Mouse (Mus musculus): ENCODE results near the gene Tpbpa.
"Not testable (repeated sequence)": the region's sequence is repeated elsewhere in the genome, so short reads cannot be mapped to it uniquely, and the experiment has no call there.

Gene Tpbpa

DNA sequence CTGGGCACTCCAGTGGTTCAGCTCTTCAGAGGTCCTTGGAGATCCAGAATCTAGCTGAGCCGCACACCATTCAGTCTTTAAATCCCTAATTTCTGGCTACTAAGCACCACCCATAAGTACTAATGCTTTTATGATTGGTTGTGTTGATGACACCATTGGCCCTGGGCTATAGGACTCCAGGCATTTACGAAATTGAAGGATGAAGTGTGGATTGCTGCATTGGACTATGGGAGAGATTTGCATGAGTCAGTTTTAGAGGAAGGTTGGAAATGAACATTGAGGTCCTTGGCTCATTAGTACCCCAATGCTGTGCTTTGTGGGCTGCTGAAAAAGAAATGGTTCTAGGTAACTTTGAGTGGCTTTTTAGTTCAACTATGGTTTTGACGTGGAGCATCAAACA, at the start of gene Tpbpa:
TSS of gene Tpbpa (minus strand) at position 101 of the 400 bp plus-strand sequence.
- in situ Hi-C loops (cut with MboI, MseI): loop anchor here in 1 of 2 experiments (5.0 to 25.0 kb wide), 2 partner anchors 50 to 305 kb away; no protein-coding TSS in a partner anchor

DNA sequence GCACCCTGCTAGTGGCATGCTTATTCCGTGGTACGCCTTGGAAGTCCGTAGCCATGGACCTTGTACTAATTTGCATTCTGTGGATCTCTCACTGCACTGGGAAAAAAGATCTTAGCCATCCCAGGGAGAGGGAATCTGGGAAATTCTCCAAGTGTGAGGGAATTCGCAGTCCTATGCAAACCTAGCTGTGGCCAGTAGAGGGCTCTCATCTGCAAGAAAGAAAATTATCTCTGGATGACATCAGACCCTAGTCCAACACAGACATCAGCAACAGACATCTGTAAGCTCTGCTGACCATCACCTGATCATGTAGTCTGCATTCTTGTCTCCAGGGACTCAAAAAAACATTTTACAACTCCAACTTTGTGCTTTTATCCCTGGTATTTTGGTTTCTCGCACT, 45.1 kb upstream of the Tpbpa start:
- in situ Hi-C loops (cut with MboI, MseI): not testable (repeated sequence)

DNA sequence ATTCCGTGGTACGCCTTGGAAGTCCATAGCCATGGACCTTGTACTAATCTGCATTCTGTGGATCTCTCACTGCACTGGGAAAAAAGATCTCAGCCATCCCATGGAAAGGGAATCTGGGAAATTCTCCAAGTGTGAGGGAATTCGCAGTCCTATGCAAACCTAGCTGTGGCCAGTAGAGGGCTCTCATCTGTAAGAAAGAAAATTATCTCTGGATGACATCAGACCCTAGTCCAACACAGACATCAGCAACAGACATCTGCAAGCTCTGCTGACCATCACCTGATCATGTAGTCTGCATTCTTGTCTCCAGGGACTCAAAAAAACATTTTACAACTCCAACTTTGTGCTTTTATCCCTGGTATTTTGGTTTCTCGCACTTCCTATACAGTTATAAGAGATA, 30.5 kb upstream of the Tpbpa start:
- in situ Hi-C loops (cut with MboI, MseI): loop anchor here in 1 of 2 experiments (25.0 kb wide), 1 partner anchor 1110 kb away; no protein-coding TSS in a partner anchor

DNA sequence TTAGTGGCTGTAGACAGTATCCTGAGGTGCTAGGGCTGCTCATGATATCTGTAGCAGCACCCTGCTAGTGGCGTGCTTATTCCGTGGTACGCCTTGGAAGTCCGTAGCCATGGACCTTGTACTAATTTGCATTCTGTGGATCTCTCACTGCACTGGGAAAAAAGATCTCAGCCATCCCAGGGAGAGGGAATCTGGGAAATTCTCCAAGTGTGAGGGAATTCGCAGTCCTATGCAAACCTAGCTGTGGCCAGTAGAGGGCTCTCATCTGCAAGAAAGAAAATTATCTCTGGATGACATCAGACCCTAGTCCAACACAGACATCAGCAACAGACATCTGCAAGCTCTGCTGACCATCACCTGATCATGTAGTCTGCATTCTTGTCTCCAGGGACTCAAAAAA, 22.2 kb upstream of the Tpbpa start:
- in situ Hi-C loops (cut with MboI, MseI): loop anchor here in 1 of 2 experiments (10.0 to 25.0 kb wide), 2 partner anchors 139 to 1102 kb away; no protein-coding TSS in a partner anchor

DNA sequence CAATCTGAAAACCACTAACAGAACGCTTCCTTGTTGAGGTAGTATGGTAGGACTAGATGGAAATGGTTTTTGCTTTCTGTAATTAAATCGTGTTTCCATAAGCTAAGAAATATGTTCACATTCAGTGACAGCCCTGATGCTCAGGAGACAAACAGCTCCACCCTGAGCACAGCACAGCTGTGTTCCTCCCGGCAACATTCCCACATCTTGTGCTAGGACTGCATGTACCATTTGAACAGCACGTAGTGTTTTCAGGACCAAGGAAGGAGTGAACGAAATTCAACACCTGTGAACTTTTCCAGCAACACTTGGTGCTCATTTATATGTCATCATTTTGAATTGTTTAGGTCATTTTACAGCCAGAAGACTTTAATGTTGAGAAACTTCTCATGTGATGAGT, 19.9 kb upstream of the Tpbpa start:
- in situ Hi-C loops (cut with MboI, MseI): loop anchor here in 1 of 2 experiments (10.0 to 25.0 kb wide), 2 partner anchors 137 to 1099 kb away; no protein-coding TSS in a partner anchor

DNA sequence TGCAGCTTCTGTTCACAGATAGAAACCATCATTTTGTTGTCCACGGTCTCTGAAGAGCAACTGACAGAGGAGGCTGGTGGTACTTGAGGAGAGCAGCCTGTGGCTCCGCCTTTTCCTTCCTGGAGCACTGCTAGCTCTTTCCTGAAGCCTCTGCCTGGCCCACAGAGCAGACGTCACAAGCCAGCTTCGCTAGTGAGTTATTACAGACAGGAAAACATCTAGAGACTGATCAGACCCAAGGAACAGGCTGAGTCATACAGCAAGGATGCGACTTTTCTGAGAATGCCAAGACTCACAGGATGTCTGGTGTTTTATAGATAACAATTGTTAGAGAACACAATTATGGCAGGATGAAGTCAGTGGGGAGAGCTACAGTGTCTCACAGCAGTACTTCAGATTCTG, 5.3 kb downstream of the Tpbpa start, which contains the start of the genes Gm49391 and Ctla2a:
TSS of gene Gm49391 (minus strand) at position 72 of the 402 bp plus-strand sequence.
TSS of gene Ctla2a (minus strand) at position 126 of the 402 bp plus-strand sequence.
- in situ Hi-C loops (cut with MboI, MseI): loop anchor here (10.0 to 25.0 kb wide), 2 partner anchors 299 to 1358 kb away; no protein-coding TSS in a partner anchor

DNA sequence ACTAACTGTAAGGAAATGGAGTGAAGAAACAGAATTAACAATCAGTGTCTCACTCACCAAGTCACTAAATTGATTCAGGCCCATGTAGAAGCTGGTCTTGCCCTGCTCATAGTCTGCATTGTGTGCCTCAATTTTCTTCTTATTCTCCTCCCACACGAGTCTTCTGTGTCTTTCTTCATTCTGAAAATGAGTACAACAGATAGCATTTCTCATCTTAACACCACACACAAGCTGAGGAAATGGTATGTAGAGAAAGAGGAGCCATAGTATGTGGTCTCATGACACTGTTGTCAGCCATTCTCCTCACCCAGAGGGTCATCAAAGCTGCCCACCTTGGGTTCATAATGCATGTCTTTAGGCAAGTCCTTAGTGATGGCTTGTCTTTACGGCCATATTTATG, 6.3 kb downstream of the Tpbpa start, which contains the start of gene Gm49393:
TSS of gene Gm49393 (minus strand) at position 101 of the 400 bp plus-strand sequence.
- in situ Hi-C loops (cut with MboI, MseI): loop anchor here (10.0 to 25.0 kb wide), 2 partner anchors 298 to 1359 kb away; no protein-coding TSS in a partner anchor

DNA sequence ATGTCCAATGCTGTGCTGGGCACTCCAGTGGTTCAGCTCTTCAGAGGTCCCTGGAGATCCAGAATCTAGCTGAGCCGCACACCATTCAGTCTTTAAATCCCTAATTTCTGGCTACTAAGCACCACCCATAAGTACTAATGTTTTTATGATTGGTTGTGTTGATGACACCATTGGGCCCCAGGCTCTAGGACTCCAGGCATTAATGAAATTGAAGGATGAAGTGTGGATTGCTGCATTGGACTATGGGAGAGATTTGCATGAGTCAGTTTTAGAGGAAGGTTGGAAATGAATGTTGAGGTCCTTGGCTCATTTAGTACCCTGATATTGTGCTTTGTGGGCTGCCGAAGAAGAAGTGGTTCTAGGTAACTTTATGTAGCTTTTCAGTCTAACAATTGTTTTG, 37.0 kb downstream of the Tpbpa start, which contains the start of gene Tpbpb:
TSS of gene Tpbpb (minus strand) at position 101 of the 400 bp plus-strand sequence.
- in situ Hi-C loops (cut with MboI, MseI): not testable (repeated sequence)

DNA sequence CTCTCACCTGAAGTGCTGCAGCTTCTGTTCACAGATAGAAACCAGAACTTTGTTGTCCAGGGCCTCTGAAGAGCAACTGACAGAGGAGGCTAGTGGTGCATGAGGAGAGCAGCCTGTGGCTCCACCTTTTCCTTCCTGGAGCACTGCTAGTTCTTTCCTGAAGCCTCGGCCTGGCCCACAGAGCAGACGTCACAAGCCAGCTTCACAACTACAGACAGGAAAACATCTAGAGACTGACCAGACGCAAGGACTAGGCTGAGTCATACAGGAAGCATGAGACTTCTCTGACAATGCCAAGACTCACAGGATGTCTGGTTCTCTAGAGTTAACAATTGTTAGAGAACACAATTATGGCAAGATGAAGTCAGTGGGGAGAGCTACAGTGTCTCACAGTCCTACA, 44.5 kb downstream of the Tpbpa start, which contains the start of gene Ctla2b:
TSS of gene Ctla2b (minus strand) at position 120 of the 400 bp plus-strand sequence.
- in situ Hi-C loops (cut with MboI, MseI): loop anchor here (5.0 to 10.0 kb wide), 2 partner anchors 45 to 1717 kb away; no protein-coding TSS in a partner anchor

DNA sequence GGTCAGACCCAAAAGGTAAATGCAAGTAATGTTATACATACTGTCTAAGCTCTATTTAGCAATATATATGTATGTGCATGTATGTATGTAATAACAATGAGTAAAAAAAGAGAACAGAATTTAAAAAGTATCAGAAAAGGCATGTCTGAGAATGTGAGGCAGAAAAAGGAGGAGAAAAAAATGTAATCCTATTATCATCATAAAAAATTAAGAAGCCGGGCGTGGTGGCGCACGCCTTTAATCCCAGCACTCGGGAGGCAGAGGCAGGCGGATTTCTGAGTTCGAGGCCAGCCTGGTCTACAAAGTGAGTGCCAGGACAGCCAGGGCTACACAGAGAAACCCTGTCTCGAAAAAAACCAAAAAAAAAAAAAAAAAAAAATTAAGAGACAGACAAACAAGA, 45.0 kb downstream of the Tpbpa start, which contains the start of gene Gm49392:
TSS of gene Gm49392 (minus strand) at position 101 of the 400 bp plus-strand sequence.
- in situ Hi-C loops (cut with MboI, MseI): loop anchor here (5.0 to 10.0 kb wide), 2 partner anchors 44 to 1718 kb away; no protein-coding TSS in a partner anchor

DNA sequence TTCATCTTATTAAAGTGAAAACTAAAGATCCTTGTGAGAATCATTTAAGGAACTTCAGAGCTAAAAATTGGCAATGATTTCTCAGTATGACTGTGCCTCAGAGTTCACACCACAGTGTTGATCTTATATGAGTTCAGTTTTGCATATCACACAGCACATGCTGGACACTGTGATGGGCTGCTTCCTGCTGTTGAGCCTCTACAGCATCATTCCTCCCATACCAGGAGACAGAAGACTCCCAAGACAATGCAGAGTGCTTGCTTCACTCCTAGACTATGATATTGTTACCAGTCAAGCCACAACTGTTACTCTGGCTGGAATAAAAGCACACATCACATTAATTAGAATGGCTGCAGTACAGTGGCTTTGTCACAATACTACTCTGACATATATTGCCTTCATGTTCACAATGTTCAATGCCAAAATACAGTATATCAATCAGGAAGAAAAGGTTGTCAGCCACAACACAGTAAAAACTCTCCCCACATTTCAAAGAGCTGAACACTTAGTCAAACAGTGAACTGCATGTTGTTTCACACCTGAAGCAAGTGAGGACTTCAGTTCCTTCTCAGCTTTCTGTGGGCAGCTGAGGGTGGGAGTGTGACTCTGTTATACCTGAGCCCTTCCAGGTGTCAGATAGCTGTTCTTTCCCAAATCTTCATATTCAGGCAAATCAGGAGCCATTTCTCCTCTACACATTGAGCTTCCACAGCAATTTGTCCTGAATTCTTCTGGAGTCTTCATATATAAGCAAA, 46.2 kb downstream of the Tpbpa start:
- in situ Hi-C loops (cut with MboI, MseI): loop anchor here (5.0 to 10.0 kb wide), 2 partner anchors 43 to 1719 kb away; no protein-coding TSS in a partner anchor

DNA sequence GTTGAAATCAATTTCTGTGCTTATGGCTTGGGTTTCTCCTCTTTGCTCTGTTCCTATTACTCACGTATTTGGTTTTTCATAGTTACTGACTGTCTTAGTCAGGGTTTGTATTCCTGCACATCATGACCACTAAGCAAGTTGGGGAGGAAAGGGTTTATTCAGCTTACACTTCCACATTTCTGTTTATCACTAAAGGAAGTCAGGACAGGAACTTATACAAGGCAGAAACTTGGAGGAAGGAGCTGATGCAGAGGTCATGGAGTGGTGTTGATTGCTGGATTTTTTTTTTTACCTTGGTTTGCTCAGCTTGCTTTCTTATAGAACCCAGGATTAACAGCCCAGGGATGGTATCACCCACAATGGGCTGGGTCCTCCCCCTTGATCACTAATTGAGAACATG, 49.5 kb downstream of the Tpbpa start:
- in situ Hi-C loops (cut with MboI, MseI): loop anchor here (5.0 to 10.0 kb wide), 2 partner anchors 50 to 1722 kb away; partner anchors contain the start of gene Tpbpa (in 1 of the 2)
